Mouse (Mus musculus) kidney, adult 2 months (tissue): Measurements from ENCODE around the gene Efemp2.

Experiments
- CTCF ChIP-seq: fragments of 200-500 bp; conservative IDR thresholded peaks from 2 replicates; pipeline ENCODE4 v1.5.1; 2011; ENCODE audit warnings: low read depth, mild to moderate bottlenecking, control low read depth, low read length, moderate library complexity, mixed read lengths; ENCODE audit not compliant: insufficient read depth, insufficient read length
- POLR2A ChIP-seq: fragments of 200-500 bp; IDR thresholded peaks from one replicate; pipeline ENCODE4 v1.6.1; 2011; ENCODE audit warnings: low read depth, low read length, control low read depth

DNA sequence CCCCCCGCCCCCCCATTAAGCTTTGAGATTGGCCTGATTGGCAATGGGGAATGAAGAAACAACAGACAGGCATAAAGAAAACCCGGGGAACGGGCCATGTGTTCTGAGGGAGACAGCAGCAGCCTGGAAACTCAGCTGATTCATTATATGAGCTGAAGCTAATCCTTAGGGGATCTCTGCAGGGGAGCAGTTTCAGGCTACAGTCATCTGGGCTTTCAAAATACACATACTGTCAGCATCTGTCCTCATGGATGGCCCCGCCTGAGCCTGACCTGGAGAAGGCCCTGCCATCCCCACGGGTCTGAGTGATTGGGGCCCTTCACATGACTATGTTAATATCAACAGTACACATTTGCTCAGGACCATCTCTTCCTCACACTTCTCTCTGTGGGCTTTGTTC is 1.9 kb upstream of the Efemp2 start:
- TF ChIP-seq CTCF: no peak
- no peak for TF ChIP-seq POLR2A
